Mouse (Mus musculus) bone marrow, adult 2 months (tissue): ENCODE results near the gene Prodh2.

Experiments
- CTCF ChIP-seq: fragments of 200-500 bp; IDR thresholded peaks from 2 replicates; pipeline ENCODE4 v1.5.1; 2011; ENCODE audit warnings: low read length, control low read depth; ENCODE audit not compliant: control insufficient read depth, insufficient read depth
- POLR2A ChIP-seq: fragments of 200-500 bp; IDR thresholded peaks from 2 replicates; pipeline ENCODE4 v1.6.1; 2011; ENCODE audit warnings: low read depth, mild to moderate bottlenecking, control low read depth, low read length, borderline replicate concordance; ENCODE audit not compliant: control insufficient read depth

DNA sequence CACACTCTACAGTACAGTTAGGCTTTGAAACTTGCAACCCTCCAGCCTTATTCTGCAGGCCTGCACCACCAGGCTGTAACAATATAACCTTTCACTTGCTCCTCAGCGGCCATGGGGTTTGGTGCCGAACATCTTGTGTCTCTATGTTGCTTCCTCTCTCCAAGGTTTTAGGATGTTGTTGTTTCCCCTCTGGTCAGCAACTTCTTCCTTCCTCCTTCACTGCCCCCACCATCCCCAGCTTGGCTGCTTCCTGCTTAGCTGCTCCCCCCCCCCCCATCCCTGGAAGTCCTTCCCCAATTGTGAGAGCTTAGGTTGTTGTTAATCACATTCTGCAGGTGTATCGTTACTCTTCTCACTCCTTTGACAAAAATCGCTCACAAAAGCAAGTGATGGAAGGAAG lies 14.6 kb downstream of the Prodh2 start:
- TF ChIP-seq POLR2A (no peak), CTCF (no peak)
